Mouse (Mus musculus): Measurements from ENCODE around the gene Ikzf3. TPM values are rescaled to one million over a fixed set of nuclear protein-coding genes. Genes with fewer than 3 reads are reported as not detected.

Gene Ikzf3
- 0.10 TPM in 2 replicates for polyA plus RNA-seq (2012; rRNA removed)

DNA sequence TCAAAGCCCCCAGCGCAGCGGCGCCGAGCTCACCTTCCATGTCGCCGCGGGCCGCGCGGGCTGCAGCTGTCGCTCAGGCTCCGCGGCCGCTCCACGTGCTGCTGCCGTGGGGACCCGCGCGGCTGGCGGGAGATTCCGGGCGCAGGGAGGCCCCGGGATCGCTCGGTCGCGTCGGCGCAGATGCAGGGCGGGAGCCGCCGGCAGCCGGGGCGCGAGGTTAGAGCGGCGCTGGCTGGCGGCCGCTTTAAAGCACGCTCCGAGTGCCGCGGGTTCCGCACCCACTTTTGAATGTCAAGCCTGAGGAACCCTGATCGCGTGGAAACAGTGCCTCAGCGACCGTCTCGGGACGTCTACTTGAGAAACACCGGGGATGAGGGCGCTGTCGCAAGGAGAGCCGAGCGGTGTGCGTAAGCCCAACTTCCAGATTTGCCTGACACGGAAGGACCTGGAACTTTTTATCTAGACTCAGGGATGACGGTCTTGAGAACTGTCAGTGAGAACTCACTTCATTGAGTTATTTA lies at the start of gene Ikzf3:
Gene Ikzf3 (minus strand): TSS at position 321 of the 521 bp plus-strand sequence.
- Histone ChIP-seq H3K27me3 (ENCODE audit: control insufficient read depth, insufficient read depth, low read length) (no peaks in the 10 kb centered on the region; the same call in 1 of the 2 replicates), H3K4me3 (ENCODE audit: control insufficient read depth, low read depth, low read length) (peak within 1 kb of the TSS; percentile 63), H3K27ac (ENCODE audit: control insufficient read depth, insufficient read depth, low read depth, low read length) (no peak within 1 kb of the TSS), H3K36me3 (ENCODE audit: control insufficient read depth, insufficient read depth, low read length) (no peaks in the 10 kb centered on the region), H3K4me1 (ENCODE audit: control insufficient read depth, insufficient read depth, low read length) (peaks cover 13% of the 10 kb centered on the region)
- TF ChIP-seq CTCF (IDR thresholded peaks at IDR 0.05; ENCODE audit: control insufficient read depth, insufficient read depth, insufficient replicate concordance, low read depth, low read length) (no peak), POLR2A (IDR thresholded peaks at IDR 0.05; ENCODE audit: control insufficient read depth, low read depth, low read length) (no peak)

GRCm38 (mm10) chr11:98595473-98595872 lies 49.6 kb upstream of the Ikzf3 start:
- H3K4me3 ChIP-seq (ENCODE audit: control insufficient read depth, low read depth, low read length): no peak overlapping the region
- H3K27me3 ChIP-seq (ENCODE audit: control insufficient read depth, insufficient read depth, low read length): no peaks in the 10 kb centered on the region
- no peaks in the 10 kb centered on the region for H3K36me3 ChIP-seq (ENCODE audit: control insufficient read depth, insufficient read depth, low read length)
- no peak overlapping the region for H3K27ac ChIP-seq (ENCODE audit: control insufficient read depth, insufficient read depth, low read depth, low read length)
- H3K4me1 ChIP-seq (ENCODE audit: control insufficient read depth, insufficient read depth, low read length): peaks cover 17% of the 10 kb centered on the region
- TF ChIP-seq CTCF (IDR thresholded peaks at IDR 0.05; ENCODE audit: control insufficient read depth, insufficient read depth, insufficient replicate concordance, low read depth, low read length) (no peak), POLR2A (IDR thresholded peaks at IDR 0.05; ENCODE audit: control insufficient read depth, low read depth, low read length) (no peak)

GRCm38 (mm10) chr11:98595021-98595420 lies 49.2 kb upstream of the Ikzf3 start:
- no peak overlapping the region for H3K27ac ChIP-seq (ENCODE audit: control insufficient read depth, insufficient read depth, low read depth, low read length)
- no peak for TF ChIP-seq POLR2A (IDR thresholded peaks at IDR 0.05; ENCODE audit: control insufficient read depth, low read depth, low read length)
- TF ChIP-seq CTCF (IDR thresholded peaks at IDR 0.05; ENCODE audit: control insufficient read depth, insufficient read depth, insufficient replicate concordance, low read depth, low read length): no peak
- no peaks in the 10 kb centered on the region for H3K27me3 ChIP-seq (ENCODE audit: control insufficient read depth, insufficient read depth, low read length)
- H3K4me3 ChIP-seq (ENCODE audit: control insufficient read depth, low read depth, low read length): no peak overlapping the region
- no peaks in the 10 kb centered on the region for H3K36me3 ChIP-seq (ENCODE audit: control insufficient read depth, insufficient read depth, low read length)
- H3K4me1 ChIP-seq (ENCODE audit: control insufficient read depth, insufficient read depth, low read length): peaks cover 17% of the 10 kb centered on the region

DNA sequence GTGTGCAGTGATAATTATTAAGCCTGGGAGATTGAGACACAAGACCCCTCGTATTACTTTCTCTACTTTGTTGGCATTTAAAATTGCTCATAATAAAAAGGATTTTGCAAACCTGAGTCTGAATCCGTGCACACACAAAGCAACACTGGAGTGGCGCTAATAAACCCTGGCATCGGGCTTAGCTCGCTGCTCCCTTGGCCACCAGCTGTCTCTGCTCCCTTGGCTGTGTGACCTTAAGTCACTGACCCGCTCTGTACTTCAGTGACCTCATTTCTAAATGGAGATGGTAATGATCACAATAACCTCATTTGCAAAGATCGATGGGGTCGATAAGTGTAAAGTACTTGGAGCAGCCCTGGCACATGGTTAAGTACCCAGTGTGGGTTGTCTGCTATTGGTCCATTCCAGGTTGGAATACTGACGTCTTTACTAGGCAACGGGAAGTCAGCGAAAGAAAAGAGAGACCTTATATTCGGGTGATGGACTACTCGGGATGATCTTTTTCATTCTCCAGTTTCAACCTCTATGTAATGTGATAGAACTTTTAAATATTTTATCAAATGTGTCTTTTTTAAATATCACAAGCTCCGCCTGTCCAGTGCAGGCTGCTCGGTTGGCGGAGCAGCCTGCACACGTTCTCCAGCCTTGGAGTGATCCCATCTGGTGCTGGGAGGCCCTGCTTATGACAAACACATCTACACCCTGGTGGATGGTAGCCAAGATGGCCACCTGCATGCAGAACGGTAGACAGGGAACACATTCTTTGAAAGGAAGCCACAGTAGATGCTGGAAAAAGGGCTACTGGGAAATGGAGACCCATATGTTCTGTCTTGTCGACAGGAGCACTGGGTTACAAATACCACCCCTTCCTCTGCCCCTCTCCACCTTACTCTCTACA lies 45.0 kb upstream of the Ikzf3 start:
- no peaks in the 10 kb centered on the region for H3K36me3 ChIP-seq (ENCODE audit: control insufficient read depth, insufficient read depth, low read length)
- H3K27ac ChIP-seq (ENCODE audit: control insufficient read depth, insufficient read depth, low read depth, low read length): no peak overlapping the region
- H3K27me3 ChIP-seq (ENCODE audit: control insufficient read depth, insufficient read depth, low read length): no peaks in the 10 kb centered on the region
- peaks cover 5% of the 10 kb centered on the region for H3K4me1 ChIP-seq (ENCODE audit: control insufficient read depth, insufficient read depth, low read length)
- no peak for TF ChIP-seq CTCF (IDR thresholded peaks at IDR 0.05; ENCODE audit: control insufficient read depth, insufficient read depth, insufficient replicate concordance, low read depth, low read length)
- TF ChIP-seq POLR2A (IDR thresholded peaks at IDR 0.05; ENCODE audit: control insufficient read depth, low read depth, low read length): no peak
- H3K4me3 ChIP-seq (ENCODE audit: control insufficient read depth, low read depth, low read length): no peak overlapping the region

DNA sequence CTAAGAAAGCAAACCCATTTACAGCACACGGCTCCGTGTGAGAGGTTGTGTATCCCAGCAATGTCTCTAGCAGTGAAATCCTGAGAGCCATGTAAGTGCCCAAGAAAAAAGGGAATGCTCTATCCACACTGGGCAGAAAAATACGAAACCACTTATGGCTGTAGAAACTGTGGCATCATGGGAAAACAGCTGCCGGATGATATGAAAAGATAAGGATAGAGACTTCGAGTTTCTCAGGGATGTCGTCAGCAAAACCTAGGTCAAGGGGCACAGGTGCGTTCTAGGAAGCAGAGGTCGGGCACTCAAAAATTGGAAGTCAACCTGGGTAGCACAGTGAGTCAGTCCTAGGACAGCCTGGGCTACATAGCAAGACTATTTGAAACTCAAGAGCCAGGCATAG lies 43.5 kb upstream of the Ikzf3 start:
- Histone ChIP-seq H3K4me1 (ENCODE audit: control insufficient read depth, insufficient read depth, low read length) (peaks cover 5% of the 10 kb centered on the region), H3K27ac (ENCODE audit: control insufficient read depth, insufficient read depth, low read depth, low read length) (peak overlapping the region; percentile 39), H3K27me3 (ENCODE audit: control insufficient read depth, insufficient read depth, low read length) (no peaks in the 10 kb centered on the region), H3K36me3 (ENCODE audit: control insufficient read depth, insufficient read depth, low read length) (no peaks in the 10 kb centered on the region), H3K4me3 (ENCODE audit: control insufficient read depth, low read depth, low read length) (peak overlapping the region; percentile 82)
- no peak for TF ChIP-seq POLR2A (IDR thresholded peaks at IDR 0.05; ENCODE audit: control insufficient read depth, low read depth, low read length)
- no peak for TF ChIP-seq CTCF (IDR thresholded peaks at IDR 0.05; ENCODE audit: control insufficient read depth, insufficient read depth, insufficient replicate concordance, low read depth, low read length)

DNA sequence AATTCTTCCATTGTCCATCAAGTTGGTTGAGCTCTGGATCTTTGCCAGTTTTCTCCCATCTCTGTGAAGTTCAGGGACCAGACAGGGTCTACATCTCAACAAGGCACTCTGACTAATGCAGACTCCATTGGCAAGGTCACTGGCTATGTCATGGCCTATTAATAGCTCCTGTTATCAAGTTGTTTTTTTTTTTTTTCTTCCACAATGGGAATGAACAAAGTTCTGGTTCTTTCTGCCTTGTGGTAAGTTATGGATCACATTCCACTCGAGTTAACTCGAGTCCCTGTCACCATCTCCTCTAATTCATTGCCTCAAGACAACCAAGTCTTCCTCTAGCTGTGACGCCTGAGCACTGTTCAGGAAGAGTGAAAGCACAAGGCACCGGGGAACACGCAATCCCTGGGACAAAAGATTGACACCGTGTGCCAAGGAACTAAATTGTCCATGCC lies 43.0 kb upstream of the Ikzf3 start:
- no peaks in the 10 kb centered on the region for H3K27me3 ChIP-seq (ENCODE audit: control insufficient read depth, insufficient read depth, low read length)
- TF ChIP-seq CTCF (IDR thresholded peaks at IDR 0.05; ENCODE audit: control insufficient read depth, insufficient read depth, insufficient replicate concordance, low read depth, low read length) (no peak), POLR2A (IDR thresholded peaks at IDR 0.05; ENCODE audit: control insufficient read depth, low read depth, low read length) (no peak)
- H3K4me3 ChIP-seq (ENCODE audit: control insufficient read depth, low read depth, low read length): peak overlapping the region; percentile 82
- H3K36me3 ChIP-seq (ENCODE audit: control insufficient read depth, insufficient read depth, low read length): no peaks in the 10 kb centered on the region
- peaks cover 5% of the 10 kb centered on the region for H3K4me1 ChIP-seq (ENCODE audit: control insufficient read depth, insufficient read depth, low read length)
- peak overlapping the region; percentile 81 for H3K27ac ChIP-seq (ENCODE audit: control insufficient read depth, insufficient read depth, low read depth, low read length)

Measured in testis, adult 2 months (tissue).